Mouse (Mus musculus): ENCODE data around the gene Slc2a5. TPM values are rescaled to one million over a fixed set of nuclear protein-coding genes. Genes with fewer than 3 reads are reported as not detected.

Slc2a5 gene
- polyA plus RNA-seq, 1 experiment from 2014 or later, result 26.9 TPM

DNA sequence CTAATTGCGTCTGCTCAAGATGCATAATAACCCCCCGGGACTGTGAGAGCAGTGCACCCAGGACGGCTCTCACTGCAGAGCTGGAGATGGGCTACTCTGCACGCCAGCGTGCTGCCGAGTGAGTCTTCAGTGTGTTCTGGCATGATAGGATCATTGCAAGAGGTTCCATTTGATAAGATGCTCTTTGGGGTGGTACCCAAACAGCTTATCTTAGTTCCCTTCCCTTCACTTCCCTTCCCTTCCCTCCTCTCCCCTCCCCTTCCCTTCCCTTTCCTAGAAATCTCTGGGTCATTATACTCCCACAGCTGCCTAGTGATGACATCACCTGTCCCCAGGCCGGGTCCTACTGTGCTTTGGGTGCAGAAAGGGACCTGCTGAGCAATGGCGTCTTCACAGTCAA, 53.0 kb downstream of the Slc2a5 start:
- TF ChIP-seq CTCF (IDR thresholded peaks at IDR 0.05; ENCODE audit: low read depth), result no peak
- H3K27me3 ChIP-seq (replicated peaks; ENCODE audit: control insufficient read depth, insufficient read depth, low read length), result no peaks in the 10 kb centered on the region
- ATAC-seq, result no peak

DNA sequence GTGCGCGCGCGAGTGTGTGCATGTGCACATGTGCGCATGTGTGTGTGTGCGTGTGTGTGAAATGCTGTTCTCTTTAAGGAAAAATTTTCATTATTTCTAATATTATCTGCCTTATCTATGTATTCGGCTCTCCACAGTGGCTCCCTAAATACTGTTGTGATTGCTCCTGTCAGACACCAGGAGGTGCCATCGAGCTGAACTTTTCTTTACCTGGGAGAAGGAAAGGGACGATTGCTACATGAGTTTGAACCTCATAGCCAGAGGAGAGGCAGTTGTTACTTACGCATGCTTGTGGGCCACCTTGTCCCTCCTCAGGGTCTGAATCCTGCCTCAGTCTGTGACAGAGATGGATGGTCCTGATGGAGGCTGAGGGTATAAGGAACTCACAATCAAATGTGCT, 54.2 kb downstream of the Slc2a5 start:
- Histone ChIP-seq H3K27me3 (replicated peaks; ENCODE audit: control insufficient read depth, insufficient read depth, low read length) (no peaks in the 10 kb centered on the region), H3K27ac (ENCODE audit: low read depth, low read length) (no peak overlapping the region), H3K9me3 (ENCODE audit: control insufficient read depth) (no peaks in the 10 kb centered on the region), H3K36me3 (ENCODE audit: control insufficient read depth, insufficient read depth) (no peaks in the 10 kb centered on the region), H3K9ac (ENCODE audit: low read depth, low read length) (no peak overlapping the region), H3K4me1 (replicated peaks; ENCODE audit: control insufficient read depth, insufficient read depth, low read length) (no peaks in the 10 kb centered on the region), H3K4me2 (replicated peaks; ENCODE audit: low read depth) (no peak overlapping the region), H3K4me3 (ENCODE audit: low read depth, low read length) (no peak overlapping the region)
- ATAC-seq, result no peak
- TF ChIP-seq CTCF (IDR thresholded peaks at IDR 0.05; ENCODE audit: low read depth), result peak; percentile 73
- 57% methylated on average over 10 of the region's 10 CpGs for WGBS

More for the DNA sequence above, 53.0 kb downstream of the Slc2a5 start:
- no peaks in the 10 kb centered on the region for H3K9me3 ChIP-seq (ENCODE audit: control insufficient read depth)
- H3K27ac ChIP-seq (ENCODE audit: low read depth, low read length), result no peak overlapping the region
- WGBS, result 73% methylated on average over 8 of the region's 8 CpGs
- H3K4me3 ChIP-seq (ENCODE audit: low read depth, low read length), result no peak overlapping the region
- no peak overlapping the region for H3K4me2 ChIP-seq (replicated peaks; ENCODE audit: low read depth)
- H3K9ac ChIP-seq (ENCODE audit: low read depth, low read length), result no peak overlapping the region
- H3K4me1 ChIP-seq (replicated peaks; ENCODE audit: control insufficient read depth, insufficient read depth, low read length), result no peaks in the 10 kb centered on the region
- H3K36me3 ChIP-seq (ENCODE audit: control insufficient read depth, insufficient read depth), result no peaks in the 10 kb centered on the region

DNA sequence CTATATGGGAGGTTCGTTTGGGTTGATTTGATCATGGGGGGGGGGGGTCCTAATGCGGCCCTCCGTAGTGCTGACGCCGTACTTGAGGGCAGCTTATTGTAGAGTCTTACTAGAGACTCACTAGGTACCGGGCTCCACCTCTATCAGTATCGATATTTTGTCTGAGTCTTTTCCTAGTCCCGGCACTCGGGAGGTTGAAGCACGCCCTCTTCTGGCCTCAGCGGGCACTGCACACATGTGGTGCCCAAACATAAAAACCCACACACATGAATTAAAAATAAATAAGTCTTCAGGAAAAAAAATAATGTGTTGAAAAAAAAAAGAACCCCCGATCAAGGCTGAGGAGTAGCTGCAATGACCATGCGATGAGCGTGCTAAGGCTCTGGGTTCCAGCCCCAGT, 54.9 kb downstream of the Slc2a5 start:
- Histone ChIP-seq H3K36me3 (ENCODE audit: control insufficient read depth, insufficient read depth) (no peaks in the 10 kb centered on the region), H3K27me3 (replicated peaks; ENCODE audit: control insufficient read depth, insufficient read depth, low read length) (no peaks in the 10 kb centered on the region), H3K4me2 (replicated peaks; ENCODE audit: low read depth) (no peak overlapping the region), H3K9ac (ENCODE audit: low read depth, low read length) (no peak overlapping the region), H3K4me3 (ENCODE audit: low read depth, low read length) (no peak overlapping the region), H3K9me3 (ENCODE audit: control insufficient read depth) (no peaks in the 10 kb centered on the region), H3K4me1 (replicated peaks; ENCODE audit: control insufficient read depth, insufficient read depth, low read length) (no peaks in the 10 kb centered on the region), H3K27ac (ENCODE audit: low read depth, low read length) (no peak overlapping the region)
- WGBS, result 95% methylated on average over 14 of the region's 14 CpGs
- no peak for ATAC-seq
- TF ChIP-seq CTCF (IDR thresholded peaks at IDR 0.05; ENCODE audit: low read depth), result peak; percentile 43

DNA sequence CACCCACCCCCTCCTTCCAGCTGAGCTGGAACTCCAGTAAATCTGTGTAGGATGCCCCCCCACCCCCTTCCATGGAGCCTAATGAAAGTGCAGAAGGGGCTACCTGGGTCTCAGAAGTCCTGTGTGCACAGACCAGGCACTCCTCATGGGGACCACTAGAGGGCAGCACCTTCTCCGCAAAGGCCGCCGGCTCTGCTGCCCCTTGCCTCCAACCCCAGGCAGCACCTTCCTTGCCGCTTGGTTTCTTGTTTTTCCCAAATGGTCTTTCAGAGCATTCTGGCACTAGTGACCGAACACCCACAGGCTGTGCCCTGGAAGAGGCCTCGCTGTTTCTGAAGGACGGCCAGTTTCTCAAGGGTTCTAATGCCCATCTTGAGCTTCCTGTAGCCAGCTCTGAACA, 57.5 kb downstream of the Slc2a5 start:
- no peak overlapping the region for H3K4me3 ChIP-seq (ENCODE audit: low read depth, low read length)
- no peaks in the 10 kb centered on the region for H3K4me1 ChIP-seq (replicated peaks; ENCODE audit: control insufficient read depth, insufficient read depth, low read length)
- H3K27ac ChIP-seq (ENCODE audit: low read depth, low read length), result no peak overlapping the region
- WGBS, result 12% methylated on average over 7 of the region's 7 CpGs
- peak; percentile 89 for TF ChIP-seq CTCF (IDR thresholded peaks at IDR 0.05; ENCODE audit: low read depth)
- ATAC-seq, result 0 out of 2 replicates have a peak, but pooled peaks have one; percentile 54
- no peaks in the 10 kb centered on the region for H3K9me3 ChIP-seq (ENCODE audit: control insufficient read depth)
- no peaks in the 10 kb centered on the region for H3K27me3 ChIP-seq (replicated peaks; ENCODE audit: control insufficient read depth, insufficient read depth, low read length)
- H3K4me2 ChIP-seq (replicated peaks; ENCODE audit: low read depth), result peak overlapping the region; percentile 37
- H3K36me3 ChIP-seq (ENCODE audit: control insufficient read depth, insufficient read depth), result no peaks in the 10 kb centered on the region
- no peak overlapping the region for H3K9ac ChIP-seq (ENCODE audit: low read depth, low read length)

GRCm38 (mm10) chr4:150177122-150177521, 58.0 kb downstream of the Slc2a5 start:
- no peak for ATAC-seq
- H3K9ac ChIP-seq (ENCODE audit: low read depth, low read length), result no peak overlapping the region
- H3K9me3 ChIP-seq (ENCODE audit: control insufficient read depth), result no peaks in the 10 kb centered on the region
- H3K4me2 ChIP-seq (replicated peaks; ENCODE audit: low read depth), result no peak overlapping the region
- no peaks in the 10 kb centered on the region for H3K4me1 ChIP-seq (replicated peaks; ENCODE audit: control insufficient read depth, insufficient read depth, low read length)
- H3K27ac ChIP-seq (ENCODE audit: low read depth, low read length), result no peak overlapping the region
- no peaks in the 10 kb centered on the region for H3K36me3 ChIP-seq (ENCODE audit: control insufficient read depth, insufficient read depth)
- 69% methylated on average over 8 of the region's 8 CpGs for WGBS
- no peaks in the 10 kb centered on the region for H3K27me3 ChIP-seq (replicated peaks; ENCODE audit: control insufficient read depth, insufficient read depth, low read length)
- H3K4me3 ChIP-seq (ENCODE audit: low read depth, low read length), result no peak overlapping the region
- no peak for TF ChIP-seq CTCF (IDR thresholded peaks at IDR 0.05; ENCODE audit: low read depth)

DNA sequence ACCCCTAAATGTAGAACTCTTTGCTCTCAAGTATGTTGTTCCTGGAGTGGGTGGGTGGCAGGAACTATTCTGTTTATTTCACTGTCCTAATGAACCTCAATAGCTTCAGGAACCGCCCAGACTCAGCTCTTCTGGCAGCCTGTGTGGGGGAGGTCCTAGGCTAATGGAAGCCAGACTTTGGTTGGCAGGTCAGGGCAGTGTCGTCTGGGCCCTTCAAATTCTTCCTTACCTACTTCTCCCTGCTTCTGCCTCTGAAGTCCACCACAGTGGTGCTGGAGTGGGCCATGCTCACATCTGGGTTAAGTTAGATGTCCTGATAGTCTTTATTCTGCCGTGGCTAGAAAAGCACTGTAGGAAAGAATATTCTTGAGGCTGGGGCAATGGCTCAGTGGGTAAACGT, 59.0 kb downstream of the Slc2a5 start:
- WGBS, result 54% methylated on average over 4 of the region's 4 CpGs

GRCm38 (mm10) chr4:150181304-150181703, 62.2 kb downstream of the Slc2a5 start:
- H3K4me1 ChIP-seq (replicated peaks; ENCODE audit: control insufficient read depth, insufficient read depth, low read length), result no peaks in the 10 kb centered on the region
- WGBS, result 90% methylated on average over 7 of the region's 7 CpGs
- ATAC-seq, result no peak

More for the DNA sequence above, 59.0 kb downstream of the Slc2a5 start:
- TF ChIP-seq CTCF (IDR thresholded peaks at IDR 0.05; ENCODE audit: low read depth), result no peak
- no peaks in the 10 kb centered on the region for H3K9me3 ChIP-seq (ENCODE audit: control insufficient read depth)
- no peak for ATAC-seq
- no peaks in the 10 kb centered on the region for H3K36me3 ChIP-seq (ENCODE audit: control insufficient read depth, insufficient read depth)
- H3K27me3 ChIP-seq (replicated peaks; ENCODE audit: control insufficient read depth, insufficient read depth, low read length), result no peaks in the 10 kb centered on the region
- H3K4me1 ChIP-seq (replicated peaks; ENCODE audit: control insufficient read depth, insufficient read depth, low read length), result no peaks in the 10 kb centered on the region
- H3K27ac ChIP-seq (ENCODE audit: low read depth, low read length), result no peak overlapping the region
- no peak overlapping the region for H3K9ac ChIP-seq (ENCODE audit: low read depth, low read length)
- no peak overlapping the region for H3K4me3 ChIP-seq (ENCODE audit: low read depth, low read length)
- H3K4me2 ChIP-seq (replicated peaks; ENCODE audit: low read depth), result no peak overlapping the region

More at GRCm38 (mm10) chr4:150181304-150181703, 62.2 kb downstream of the Slc2a5 start:
- Histone ChIP-seq H3K27me3 (replicated peaks; ENCODE audit: control insufficient read depth, insufficient read depth, low read length) (no peaks in the 10 kb centered on the region), H3K9me3 (ENCODE audit: control insufficient read depth) (no peaks in the 10 kb centered on the region), H3K36me3 (ENCODE audit: control insufficient read depth, insufficient read depth) (no peaks in the 10 kb centered on the region), H3K4me2 (replicated peaks; ENCODE audit: low read depth) (no peak overlapping the region), H3K4me3 (ENCODE audit: low read depth, low read length) (no peak overlapping the region), H3K9ac (ENCODE audit: low read depth, low read length) (no peak overlapping the region), H3K27ac (ENCODE audit: low read depth, low read length) (no peak overlapping the region)
- peak; percentile 43 for TF ChIP-seq CTCF (IDR thresholded peaks at IDR 0.05; ENCODE audit: low read depth)

Measured in intestine, postnatal 0 days (tissue).